Mouse (Mus musculus) heart, postnatal 36 days (tissue): Measurements from ENCODE around the gene Gjb2. TPM values are rescaled to one million over a fixed set of nuclear protein-coding genes. Genes with fewer than 3 reads are reported as not detected.
A peak's percentile ranks its signal among the peaks of the same experiment; 100 is the strongest.

Source experiments
- DNase-seq, 2 experiments: peaks; one replicate each; pipeline ENCODE4 v3.0.0; 2021 to 2022
- intact Hi-C: fragments of 180-260 bp; cut with DNase I; formaldehyde crosslinking; loops from one replicate; pipeline ENCODE4 v1.15.1; 2025
- total RNA-seq, 2 experiments: library from RNA; stranded (reverse); gene quantifications; 2 replicates each; pipeline ENCODE4 v1.2.3; 2021

Gene Gjb2
- not detected for total RNA-seq

- DNase-seq: peak; percentile 7 to 9
Observed at GRCm38 (mm10) chr14:57104106-57105023, at the start of gene Gjb2. Gene Gjb2, minus strand, starts transcription at chr14:57104702.

GRCm38 (mm10) chr14:57145741-57146140 lies 41.2 kb upstream of the Gjb2 start:
- intact Hi-C loops: no loop called here
- no peak for DNase-seq

More at GRCm38 (mm10) chr14:57104106-57105023, at the start of gene Gjb2:
- intact Hi-C loops: no loop called here

- DNase-seq: no peak
- intact Hi-C loops: no loop called here
Observed at GRCm38 (mm10) chr14:57135265-57135664, 30.8 kb upstream of the Gjb2 start.

- intact Hi-C loops: no loop called here
- DNase-seq: no peak
Observed at GRCm38 (mm10) chr14:57133161-57133661, 28.7 kb upstream of the Gjb2 start, which contains the start of gene Gjb6. Gene Gjb6, minus strand, starts transcription at chr14:57133611.

GRCm38 (mm10) chr14:57127383-57127782 lies 22.9 kb upstream of the Gjb2 start:
- DNase-seq: no peak
- intact Hi-C loops: no loop called here

GRCm38 (mm10) chr14:57122295-57122694 lies 17.8 kb upstream of the Gjb2 start:
- intact Hi-C loops: no loop called here
- DNase-seq: no peak

- intact Hi-C loops: no loop called here
- DNase-seq: no peak
Observed at GRCm38 (mm10) chr14:57115823-57116544, 11.5 kb upstream of the Gjb2 start, which contains the start of gene Gm4491. Gene Gm4491, minus strand, starts transcription at chr14:57115883.

GRCm38 (mm10) chr14:57109194-57109593 lies 4.7 kb upstream of the Gjb2 start:
- intact Hi-C loops: loop anchor here (1.0 to 2.0 kb wide), 2 partner anchors 253 to 304 kb away; no protein-coding TSS in a partner anchor
- DNase-seq: peak; percentile 25 to 29

- no peak for DNase-seq
- intact Hi-C loops: loop anchor here (2.0 kb wide), 1 partner anchor 305 kb away; no protein-coding TSS in a partner anchor
Observed at GRCm38 (mm10) chr14:57107916-57108315, 3.4 kb upstream of the Gjb2 start.

GRCm38 (mm10) chr14:57107091-57107490 lies 2.6 kb upstream of the Gjb2 start:
- DNase-seq: no peak
- intact Hi-C loops: no loop called here

- intact Hi-C loops: no loop called here
- DNase-seq: no peak
Observed at GRCm38 (mm10) chr14:57105721-57106120, 1.2 kb upstream of the Gjb2 start.

GRCm38 (mm10) chr14:57105111-57105510 lies 609 bp upstream of the Gjb2 start:
- no peak for DNase-seq
- intact Hi-C loops: no loop called here

GRCm38 (mm10) chr14:57103711-57104105 lies 794 bp downstream of the Gjb2 start:
- DNase-seq: no peak
- intact Hi-C loops: no loop called here

- intact Hi-C loops: no loop called here
- DNase-seq: no peak
Observed at GRCm38 (mm10) chr14:57103121-57103520, 1.4 kb downstream of the Gjb2 start.

- no peak for DNase-seq
- intact Hi-C loops: no loop called here
Observed at GRCm38 (mm10) chr14:57101623-57102022, 2.9 kb downstream of the Gjb2 start.

- intact Hi-C loops: no loop called here
- no peak for DNase-seq
Observed at GRCm38 (mm10) chr14:57095855-57096254, 8.6 kb downstream of the Gjb2 start.

- intact Hi-C loops: loop anchor here (2.0 kb wide), 1 partner anchor 270 kb away; no protein-coding TSS in a partner anchor
- DNase-seq: peak in 1 of 2 experiments; percentile 24
Observed at GRCm38 (mm10) chr14:57093029-57093428, 11.5 kb downstream of the Gjb2 start.

GRCm38 (mm10) chr14:57090001-57090400 lies 14.5 kb downstream of the Gjb2 start:
- intact Hi-C loops: no loop called here
- no peak for DNase-seq

- intact Hi-C loops: no loop called here
- DNase-seq: no peak
Observed at GRCm38 (mm10) chr14:57089107-57089506, 15.4 kb downstream of the Gjb2 start.

GRCm38 (mm10) chr14:57084180-57084668 lies 20.3 kb downstream of the Gjb2 start:
- intact Hi-C loops: no loop called here
- DNase-seq: no peak

- intact Hi-C loops: no loop called here
- DNase-seq: no peak
Observed at GRCm38 (mm10) chr14:57082863-57083262, 21.6 kb downstream of the Gjb2 start.
